Mouse (Mus musculus): ENCODE measurements around the gene Rce1. TPM values are rescaled to one million over a fixed set of nuclear protein-coding genes. Genes with fewer than 3 reads are reported as not detected.
"Not testable (repeated sequence)": the region's sequence is repeated elsewhere in the genome, so short reads cannot be mapped to it uniquely, and the experiment has no call there.

Gene Rce1
- polyA plus RNA-seq, 1 experiment = 90.7 TPM

DNA sequence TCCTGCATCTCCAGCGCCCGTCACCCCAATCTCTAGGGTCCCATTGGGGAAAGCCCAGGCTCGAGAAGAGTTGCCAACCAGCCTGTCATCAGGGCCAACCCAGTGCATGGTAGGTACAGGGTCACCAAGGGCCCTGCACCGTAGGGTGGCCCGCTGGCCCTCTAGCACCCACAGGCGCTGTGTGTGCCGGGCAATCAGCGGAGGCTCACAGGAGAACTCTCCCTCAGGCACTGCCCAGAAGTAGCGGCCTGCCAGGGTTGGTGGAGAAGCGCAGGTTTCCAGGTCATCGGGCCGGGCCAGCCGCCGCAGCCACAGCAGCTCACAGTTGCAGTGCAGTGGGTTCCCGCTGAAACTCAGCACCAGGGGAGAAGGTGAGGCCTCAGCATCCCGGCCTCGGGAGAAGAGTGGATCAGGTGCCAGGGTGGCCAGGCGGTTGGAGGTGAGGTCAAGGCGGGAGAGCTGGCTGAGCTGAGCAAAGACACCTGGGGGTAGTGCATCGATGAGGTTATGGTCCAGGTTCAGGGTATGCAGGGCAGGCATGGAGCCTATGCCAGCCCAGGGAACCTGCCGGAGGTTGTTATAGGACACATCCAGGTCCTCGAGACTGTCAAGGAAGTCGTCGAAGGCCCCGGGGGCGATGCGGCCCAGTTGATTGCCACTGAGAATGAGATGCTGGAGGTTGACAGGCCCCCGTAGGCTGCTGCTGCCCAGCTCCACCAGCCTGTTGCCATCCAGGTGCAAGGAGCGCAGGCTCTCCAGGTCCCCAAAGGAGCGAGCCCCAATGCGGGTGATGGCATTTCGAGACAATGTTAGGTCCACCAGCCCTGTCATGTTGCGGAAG, 11.8 kb downstream of the Rce1 start:
- DNase-seq (ENCODE audit: low read depth) = no peak

DNA sequence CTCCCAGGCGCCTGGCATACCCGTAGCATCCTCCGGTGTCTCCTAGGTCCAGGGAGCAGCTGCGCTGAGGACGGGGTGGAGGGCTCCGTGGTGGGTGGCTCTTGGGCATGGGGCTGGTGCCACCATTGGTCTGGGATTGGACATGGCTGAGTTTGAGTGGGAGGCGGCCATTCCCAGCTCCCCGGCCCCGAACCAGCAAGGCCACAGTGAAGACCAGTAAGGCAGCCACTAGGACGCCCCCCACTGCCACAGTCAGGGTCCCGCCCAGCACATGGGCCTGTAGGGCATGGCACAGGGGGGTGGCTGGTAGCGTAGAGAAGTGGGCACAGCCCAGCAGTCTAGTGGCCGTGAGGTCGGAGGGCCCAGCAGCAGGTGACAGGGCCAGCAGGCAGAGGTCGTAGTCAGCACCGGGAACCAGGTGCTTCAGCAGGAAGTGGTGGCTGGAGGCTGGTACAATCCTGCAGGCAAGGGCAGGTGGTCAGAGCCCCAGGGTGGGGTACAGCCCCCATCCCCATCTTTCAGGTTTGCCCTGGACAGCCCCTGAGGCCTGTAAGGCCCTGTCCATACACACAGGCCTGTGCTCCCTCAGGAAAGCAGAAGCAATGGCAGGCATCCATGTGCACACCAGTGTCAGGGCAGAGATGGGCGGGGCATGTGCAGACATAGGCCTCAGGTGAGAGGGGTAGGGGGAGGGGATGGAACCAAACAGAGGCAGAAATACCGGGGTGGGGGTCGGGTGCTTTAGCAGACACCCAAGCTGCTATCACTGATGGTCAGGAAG, 13.1 kb downstream of the Rce1 start:
- DNase-seq (ENCODE audit: low read depth) = no peak

DNA sequence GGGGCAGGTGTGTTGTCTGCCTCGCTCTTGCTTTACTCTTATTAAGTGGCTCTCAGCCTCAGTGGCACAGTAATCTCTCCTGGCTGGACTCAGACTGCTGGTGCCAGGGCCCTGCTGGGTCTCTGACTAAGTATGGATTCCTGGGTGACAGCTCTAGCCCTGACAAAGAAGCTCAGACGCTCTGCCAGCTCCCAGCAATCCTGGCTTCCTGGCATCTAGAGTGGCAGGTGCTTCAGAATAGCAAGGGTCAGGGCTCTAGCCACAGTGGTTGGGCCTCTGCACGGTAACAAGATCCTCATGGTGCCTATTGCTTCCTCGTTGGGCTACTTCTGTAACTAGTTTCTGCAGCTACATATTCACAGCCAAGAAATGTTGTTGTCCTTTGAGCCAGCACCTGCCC, 15.3 kb downstream of the Rce1 start:
- DNase-seq (ENCODE audit: low read depth) = no peak

DNA sequence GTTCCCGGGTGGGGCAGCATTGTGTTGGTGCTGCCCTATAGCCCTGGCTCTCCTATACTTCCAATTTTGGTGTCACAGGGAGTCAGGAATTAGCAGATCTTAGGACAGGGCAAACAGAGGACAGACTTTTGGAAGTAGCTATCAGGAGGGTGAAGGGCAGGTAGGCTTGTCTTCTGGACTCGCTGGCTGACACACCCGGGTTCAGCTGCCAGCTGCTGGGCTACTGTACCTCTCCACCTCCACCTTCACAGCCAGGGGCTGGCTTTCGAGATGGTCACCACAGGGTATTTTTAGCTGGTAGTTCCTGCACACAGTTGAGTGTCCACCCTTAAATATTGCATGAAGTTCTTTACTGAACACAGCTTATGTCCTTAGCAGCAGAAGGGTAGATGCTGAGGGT, 16.9 kb downstream of the Rce1 start:
- DNase-seq (ENCODE audit: low read depth) = no peak

DNA sequence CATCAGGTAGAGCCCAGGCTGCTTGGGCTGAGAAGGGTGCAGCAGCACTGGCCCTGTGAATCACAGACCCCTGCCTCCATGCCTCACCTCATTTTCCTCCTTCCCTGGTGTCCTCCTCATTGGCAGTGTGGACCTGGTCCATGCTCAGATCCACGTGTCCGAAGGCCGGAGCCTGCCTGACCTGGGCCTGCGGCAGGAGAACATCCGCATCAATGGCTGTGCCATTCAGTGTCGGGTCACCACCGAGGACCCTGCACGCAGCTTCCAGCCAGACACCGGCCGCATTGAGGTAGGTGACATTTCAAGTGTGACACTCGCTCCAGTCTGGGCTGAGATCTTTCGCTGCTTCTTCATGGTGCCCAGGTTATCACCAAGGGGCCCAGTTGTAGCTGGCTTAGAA, 18.0 kb downstream of the Rce1 start:
- DNase-seq (ENCODE audit: low read depth) = no peak

DNA sequence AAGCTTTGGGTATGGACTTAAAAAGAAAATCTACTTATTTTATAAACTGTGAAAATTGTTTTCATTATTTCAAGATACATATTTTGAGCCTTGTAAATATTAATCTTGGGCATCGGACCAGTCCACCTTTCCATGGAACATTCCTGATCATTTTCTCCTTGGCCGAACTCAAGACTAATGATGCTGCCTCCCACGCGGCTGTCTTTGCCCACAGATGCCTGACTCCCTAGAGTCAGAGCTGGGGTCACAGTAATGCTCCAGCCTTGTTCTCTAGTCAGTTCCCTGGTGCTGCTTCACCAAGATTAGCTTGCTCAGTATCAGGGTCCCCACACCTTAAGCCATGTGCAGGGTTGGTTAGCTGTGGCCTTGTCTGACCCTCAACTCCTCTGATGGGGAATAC, 19.8 kb downstream of the Rce1 start:
- DNase-seq (ENCODE audit: low read depth) = no peak

DNA sequence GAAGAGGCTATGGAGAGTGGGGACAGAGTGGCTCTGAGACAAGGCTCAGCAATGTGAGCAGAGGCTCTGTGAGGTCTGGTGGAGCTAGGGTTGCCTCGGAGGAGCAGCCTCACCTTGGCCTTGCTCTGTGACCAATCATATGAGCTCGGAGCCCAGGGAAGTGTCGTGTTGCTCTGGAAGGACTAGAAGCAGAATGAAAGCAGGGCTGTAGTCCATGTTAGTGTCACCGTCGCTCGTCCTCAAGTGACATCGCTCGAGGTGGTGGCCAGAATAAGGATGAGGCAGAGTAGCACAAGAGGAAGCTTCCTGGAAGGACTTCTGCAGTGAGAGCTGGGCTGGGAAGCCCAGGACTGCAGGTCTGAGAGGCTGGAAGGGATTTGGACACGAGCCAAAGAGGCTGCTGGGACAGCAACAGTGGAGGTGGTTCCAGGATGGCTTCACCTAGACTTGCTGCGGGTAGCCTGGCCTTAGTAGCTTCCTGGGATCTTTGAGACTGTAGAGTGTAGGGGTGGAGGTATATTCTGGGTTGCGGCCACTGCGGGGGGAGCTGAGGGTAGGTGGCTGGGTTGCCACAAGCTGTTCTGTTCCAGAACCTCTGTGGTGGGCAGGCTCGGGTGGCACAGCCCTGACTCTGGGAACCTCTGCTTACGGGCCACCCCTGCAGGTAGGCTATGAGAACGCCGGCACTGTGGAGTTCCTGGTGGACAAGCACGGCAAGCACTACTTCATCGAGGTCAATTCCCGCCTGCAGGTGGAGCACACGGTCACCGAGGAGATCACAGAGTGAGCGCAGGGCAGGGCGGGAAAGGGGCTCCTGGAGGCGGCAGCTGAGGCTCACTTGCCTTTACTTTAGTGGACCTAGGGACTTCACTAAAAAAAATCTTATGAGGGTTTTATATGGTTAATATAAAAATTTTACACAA, 21.4 kb downstream of the Rce1 start:
- no peak for DNase-seq (ENCODE audit: low read depth)

DNA sequence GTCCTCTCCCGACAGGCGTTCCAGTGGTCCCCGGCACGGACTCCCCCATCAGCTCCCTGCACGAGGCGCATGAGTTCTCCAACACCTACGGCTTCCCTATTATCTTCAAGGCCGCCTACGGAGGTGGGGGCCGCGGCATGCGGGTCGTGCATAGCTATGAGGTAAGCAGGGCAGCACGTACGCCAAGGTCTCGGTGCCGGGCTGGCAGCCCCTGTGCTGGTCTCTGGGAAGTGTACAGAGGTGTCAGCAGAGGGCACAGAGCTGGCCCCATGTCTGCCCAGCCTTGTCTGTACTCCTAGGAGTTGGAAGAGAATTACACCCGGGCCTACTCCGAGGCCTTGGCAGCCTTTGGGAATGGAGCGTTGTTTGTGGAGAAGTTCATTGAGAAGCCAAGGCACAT, 23.0 kb downstream of the Rce1 start:
- no peak for DNase-seq (ENCODE audit: low read depth)

DNA sequence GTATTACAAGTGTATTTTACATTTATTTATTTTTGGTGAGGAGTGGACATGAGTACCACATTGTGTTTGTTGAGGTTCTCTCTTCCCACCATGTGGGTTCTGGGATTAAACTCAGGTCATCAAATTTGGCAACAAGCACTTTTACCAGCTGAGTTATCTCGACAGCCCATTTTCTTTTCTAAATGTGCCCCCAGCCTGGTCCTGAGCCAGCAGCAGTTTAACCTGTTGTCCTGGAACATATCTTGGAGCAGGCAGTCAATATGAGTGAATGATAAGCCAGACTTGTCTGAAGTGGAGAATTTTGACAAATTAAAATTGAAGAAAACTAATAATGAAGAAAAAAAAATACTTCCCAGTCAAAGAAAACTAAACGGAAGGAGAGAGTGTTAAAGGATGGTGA, 29.4 kb downstream of the Rce1 start:
- DNase-seq (ENCODE audit: low read depth) = no peak

DNA sequence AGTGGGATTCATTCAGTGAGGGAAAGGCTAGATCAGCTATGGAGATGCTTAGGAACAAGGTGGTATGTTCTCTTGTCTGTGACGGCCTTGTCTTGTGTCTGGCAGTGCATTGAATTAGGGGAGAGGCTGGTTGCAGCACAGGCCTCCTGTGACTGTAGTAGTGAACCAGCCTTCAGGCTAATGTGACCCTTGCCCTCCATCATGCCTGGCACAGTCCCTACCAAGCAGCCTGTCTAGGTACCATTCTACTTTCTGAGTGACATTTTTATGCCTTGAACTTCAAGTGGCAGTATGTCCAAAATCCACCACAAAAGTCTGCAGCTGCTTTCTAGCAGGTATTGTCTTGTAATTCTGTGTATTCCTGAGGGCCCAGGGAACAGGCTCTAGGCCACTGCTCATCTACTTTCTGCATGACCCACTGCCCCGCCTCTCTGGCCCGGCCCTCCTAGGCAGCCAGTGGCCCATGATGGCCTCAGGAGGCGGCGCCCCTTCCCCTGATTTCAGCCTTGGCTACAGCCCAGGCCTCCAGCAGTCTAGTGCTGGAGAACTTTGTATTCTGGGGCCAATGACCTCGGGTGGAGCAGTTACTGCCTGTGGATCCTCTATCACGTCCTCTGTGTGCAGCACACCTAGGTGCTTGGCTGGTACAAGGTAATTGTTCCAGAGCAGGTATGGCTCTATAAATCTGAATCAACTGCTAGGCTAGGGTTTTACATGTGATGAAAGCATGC, 31.5 kb downstream of the Rce1 start:
- DNase-seq (ENCODE audit: low read depth) = no peak

DNA sequence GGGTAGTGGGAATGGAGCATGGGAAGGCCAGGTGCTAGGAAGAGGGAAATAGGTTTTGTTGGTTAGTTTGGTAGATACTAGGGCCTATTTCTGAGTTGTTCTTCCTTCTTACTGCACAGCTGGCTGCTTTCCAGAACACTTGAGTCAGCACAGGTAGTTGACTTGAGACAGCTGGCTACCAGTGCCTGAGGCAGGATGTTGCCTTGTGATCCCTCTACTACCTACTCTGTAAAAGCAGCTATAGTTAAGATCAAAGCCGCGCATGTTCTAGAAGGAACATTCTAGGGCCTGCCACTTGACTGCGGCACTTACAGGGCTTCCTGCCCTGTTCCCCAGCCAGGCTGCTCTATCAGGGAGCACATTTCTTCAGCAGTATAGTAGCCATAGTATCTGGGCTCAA, 35.4 kb downstream of the Rce1 start:
- peak; percentile 62 for DNase-seq (ENCODE audit: low read depth)

DNA sequence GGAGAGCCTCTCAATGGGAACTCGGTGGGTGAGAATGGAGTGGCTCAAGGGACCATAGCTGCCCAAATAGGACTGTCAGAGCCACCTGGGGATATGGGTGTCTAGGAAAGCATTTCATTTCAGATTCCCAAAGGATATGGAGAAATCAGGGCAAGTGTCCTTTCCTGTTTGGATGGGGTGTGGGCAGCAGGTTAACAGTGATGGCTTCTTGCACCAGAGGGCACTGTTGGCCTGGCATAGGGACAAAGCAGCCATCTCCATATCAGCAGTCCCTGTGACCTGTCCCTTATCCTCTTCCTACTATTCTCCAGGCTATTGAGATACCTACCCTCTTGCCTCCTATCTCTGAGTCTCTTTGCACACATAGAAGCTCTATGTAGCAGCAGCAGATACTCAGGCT, 36.4 kb downstream of the Rce1 start:
- no peak for DNase-seq (ENCODE audit: low read depth)

DNA sequence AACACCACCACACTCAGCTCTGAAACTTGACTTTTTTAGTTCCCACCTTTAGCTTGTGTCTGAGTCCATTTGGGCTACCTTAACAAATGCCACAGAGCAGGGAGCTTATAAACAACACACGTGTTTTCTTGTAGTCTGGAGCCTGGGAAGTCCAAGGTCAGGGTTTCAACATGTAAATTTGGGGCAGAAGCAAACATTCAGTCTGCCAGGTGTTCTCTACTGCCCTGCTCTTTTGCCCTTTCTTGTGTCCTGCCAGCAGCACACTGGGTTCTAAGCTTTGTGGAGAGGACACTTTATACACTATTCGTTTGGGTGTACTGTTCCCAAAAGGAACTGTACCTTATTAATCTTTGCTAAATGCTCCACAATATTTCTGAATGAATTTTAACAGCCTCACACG, 37.0 kb downstream of the Rce1 start:
- DNase-seq (ENCODE audit: low read depth) = no peak

DNA sequence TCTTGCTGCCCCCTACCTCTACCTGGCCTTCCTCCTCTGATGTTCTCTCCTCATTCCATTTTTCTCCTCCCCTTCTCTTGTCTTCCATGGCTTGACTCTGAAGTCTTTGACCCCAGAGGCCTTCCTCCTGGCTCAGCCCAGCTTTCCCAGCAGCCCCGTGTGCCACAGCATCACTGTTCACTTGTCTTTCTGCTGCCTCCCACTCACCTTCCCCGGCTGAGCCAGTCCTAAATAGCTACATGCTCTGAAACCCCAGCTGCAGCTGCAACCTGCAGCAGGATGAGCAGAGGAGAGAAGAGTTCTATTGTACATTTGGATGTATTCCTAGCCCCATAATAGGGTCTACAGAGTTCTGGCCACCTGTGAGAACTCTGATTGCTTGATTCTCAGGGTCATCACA, 38.0 kb downstream of the Rce1 start:
- no peak for DNase-seq (ENCODE audit: low read depth)

DNA sequence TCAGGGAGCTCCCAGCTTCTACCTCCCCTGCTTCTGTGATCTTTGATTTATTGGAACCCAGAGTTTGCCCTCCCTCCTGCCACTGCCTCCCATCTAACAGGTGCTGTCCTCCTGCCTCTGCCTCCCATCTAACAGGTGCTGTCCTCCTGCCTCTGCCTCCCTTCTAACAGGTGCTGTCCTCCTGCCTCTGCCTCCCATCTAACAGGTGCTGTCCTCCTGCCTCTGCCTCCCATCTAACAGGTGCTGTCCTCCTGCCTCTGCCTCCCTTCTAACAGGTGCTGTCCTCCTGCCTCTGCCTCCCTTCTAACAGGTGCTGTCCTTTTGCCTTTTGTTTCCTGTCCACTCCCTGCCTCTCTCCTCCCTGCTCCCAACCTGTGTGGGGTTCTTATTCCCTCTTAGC, 38.7 kb downstream of the Rce1 start:
- DNase-seq (ENCODE audit: low read depth) = not testable (repeated sequence)

DNA sequence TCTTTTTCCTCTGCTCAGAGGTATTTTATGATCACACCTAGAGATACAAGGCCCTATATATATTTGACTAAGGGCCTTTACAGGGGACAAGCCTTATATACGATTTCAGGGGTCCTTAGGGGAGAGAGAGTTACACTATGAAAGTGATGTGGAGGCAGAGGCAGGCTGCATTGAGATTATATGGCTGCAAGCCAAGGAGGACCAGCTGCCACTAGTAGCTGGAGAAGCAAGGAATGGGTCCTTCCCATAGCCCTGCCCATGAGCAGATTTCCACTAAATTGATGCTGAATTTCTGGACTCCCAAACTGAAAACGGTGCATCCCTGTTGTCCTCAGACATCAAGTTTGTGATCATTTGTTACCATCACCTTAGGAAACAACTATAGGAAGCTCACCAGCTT, 41.6 kb downstream of the Rce1 start:
- DNase-seq (ENCODE audit: low read depth) = no peak

DNA sequence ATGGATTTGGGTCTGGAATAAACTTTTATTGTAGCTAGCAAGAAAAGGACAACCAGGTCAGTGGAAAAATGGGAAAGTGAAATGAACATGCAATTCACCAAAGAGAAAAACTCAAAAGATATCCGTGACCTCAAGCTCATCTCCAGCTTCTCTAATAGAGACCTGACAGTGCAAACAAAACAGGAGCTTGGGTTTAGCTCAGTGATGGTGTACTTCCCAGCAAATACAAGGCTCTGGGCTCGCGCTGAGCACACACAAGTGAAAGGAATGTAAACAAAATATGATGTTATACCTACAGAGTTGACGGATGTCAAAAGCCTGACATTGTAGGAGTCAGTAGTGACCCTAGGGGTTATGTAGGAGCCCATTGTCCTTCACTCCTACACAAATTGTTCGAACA, 46.1 kb downstream of the Rce1 start:
- DNase-seq (ENCODE audit: low read depth) = no peak

DNA sequence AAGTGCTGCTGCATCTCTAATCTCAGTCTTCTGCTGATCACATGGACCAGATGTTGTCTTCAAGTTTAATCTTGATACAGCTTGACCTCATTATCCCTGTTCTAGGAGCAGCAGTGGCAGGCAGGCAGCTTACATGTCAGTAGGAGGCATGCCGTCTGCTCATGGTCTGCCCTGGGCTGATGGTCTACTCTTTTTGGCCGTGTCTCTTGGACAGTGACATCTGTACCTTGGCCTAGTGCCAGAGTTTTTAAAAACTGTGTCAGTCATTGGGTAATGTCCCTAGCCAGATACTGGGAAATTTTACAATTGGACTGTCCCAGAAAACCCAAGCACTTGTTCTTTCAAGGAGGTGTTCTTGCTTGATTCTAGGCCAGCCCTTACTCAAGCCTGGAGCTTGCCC, 46.6 kb downstream of the Rce1 start:
- DNase-seq (ENCODE audit: low read depth) = no peak

DNA sequence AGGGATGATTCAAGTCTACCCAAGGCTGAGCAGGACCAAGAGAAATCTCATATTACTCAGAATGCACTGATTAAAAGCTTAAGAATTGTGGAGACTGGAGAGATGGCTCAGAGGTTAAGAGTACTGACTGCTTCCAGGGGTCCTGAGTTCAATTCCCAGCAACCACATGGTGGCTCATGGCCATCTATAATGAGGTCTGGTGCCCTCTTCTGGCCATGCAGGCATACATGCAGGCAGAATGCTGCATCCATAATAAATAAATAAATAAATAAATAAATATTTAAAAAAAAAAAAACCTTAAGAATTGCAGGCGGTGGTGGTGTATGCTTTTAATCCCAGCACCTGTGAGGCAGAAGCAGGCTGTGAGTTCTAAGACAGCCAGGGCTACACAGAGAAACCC, 52.2 kb downstream of the Rce1 start:
- DNase-seq (ENCODE audit: low read depth) = no peak
